Mouse (Mus musculus) lung, postnatal 0 days (tissue): ENCODE data around the gene Fam174a.

Experiments
- CTCF ChIP-seq: IDR thresholded peaks from 2 replicates; pipeline ENCODE4 v1.5.1; 2016; ENCODE audit warnings: antibody characterized with exemption, mild to moderate bottlenecking
- EP300 ChIP-seq: IDR thresholded peaks from 2 replicates; pipeline ENCODE4 v1.6.1; 2016; ENCODE audit warnings: antibody characterized with exemption, mild to moderate bottlenecking, control low read depth

- TF ChIP-seq CTCF = no peak
- TF ChIP-seq EP300 = no peak
Measured at GRCm38 (mm10) chr1:95366616-95367373, 53.4 kb downstream of the Fam174a start.
